Comparison of ENCODE assay signal across 27 mouse cellular contexts in the genomic region with DNA sequence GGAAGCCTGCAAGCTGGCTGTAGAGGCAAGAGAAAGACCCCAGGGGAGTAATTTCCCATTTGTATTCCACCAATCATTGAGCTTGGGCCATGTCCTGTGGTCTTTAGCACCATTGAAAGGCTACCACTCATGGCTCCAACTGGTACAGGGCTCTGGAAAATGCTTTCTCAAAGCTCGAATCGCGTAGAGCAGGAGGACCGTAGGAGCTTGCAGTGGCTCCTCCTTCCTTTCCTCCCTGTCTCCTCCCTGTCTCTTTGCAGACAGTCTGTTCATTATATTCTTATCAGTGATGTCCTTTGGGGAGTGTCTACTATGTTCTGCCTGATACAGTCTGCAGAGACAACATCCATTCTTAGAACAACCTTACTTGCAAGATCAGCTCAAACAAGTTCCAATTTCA. TPM values are rescaled to one million over a fixed set of nuclear protein-coding genes. Genes with fewer than 3 reads are reported as not detected.
"Had no signal": no experiment of that assay in that cellular context is flagged by ENCODE, and none has a peak within 500 bp of the region (broad histone marks: within the 10 kb centered on the region; RNA-seq: fewer than 3 reads in every experiment).

No protein-coding gene starts in this region.

- H3K9ac ChIP-seq: heart, embryonic 13.5 days; heart, embryonic 15.5 days; hindbrain, embryonic 12.5 days; hindbrain, embryonic 14.5 days; intestine, embryonic 15.5 days; limb, embryonic 12.5 days had no signal

- H3K36me3 ChIP-seq: heart, embryonic 15.5 days; hindbrain, embryonic 10.5 days; hindbrain, embryonic 12.5 days; intestine, embryonic 15.5 days had no signal

- H3K4me2 ChIP-seq: heart, embryonic 13.5 days; heart, embryonic 15.5 days; hindbrain, embryonic 12.5 days; hindbrain, embryonic 14.5 days; intestine, embryonic 15.5 days; limb, embryonic 12.5 days; liver, embryonic 11.5 days had no signal

- H3K4me3 ChIP-seq: gastrocnemius, adult 2 months; heart, embryonic 10.5 days; heart, embryonic 13.5 days; heart, embryonic 15.5 days; hindbrain, embryonic 10.5 days; hindbrain, embryonic 12.5 days; intestine, embryonic 15.5 days; left cerebral cortex, adult 2 months; limb, embryonic 10.5 days; limb, embryonic 12.5 days had no signal

- H3K27me3 ChIP-seq: heart, embryonic 13.5 days; heart, embryonic 15.5 days; hindbrain, embryonic 12.5 days; intestine, embryonic 15.5 days; limb, embryonic 12.5 days had no signal

- H3K27ac ChIP-seq: gastrocnemius, adult 2 months; heart, embryonic 10.5 days; heart, embryonic 13.5 days; heart, embryonic 15.5 days; hindbrain, embryonic 10.5 days; hindbrain, embryonic 12.5 days; hindbrain, embryonic 14.5 days; intestine, embryonic 15.5 days; left cerebral cortex, adult 2 months; limb, embryonic 12.5 days had no signal

- DNase-seq: gastrocnemius, adult 2 months; gastrocnemius, postnatal 10 days; gastrocnemius, postnatal 25 days; heart, adult 18-20 months; heart, postnatal 14 days; heart, postnatal 4 days; kidney, adult 18-20 months; kidney, adult 8-10 months; kidney, postnatal 10 days; kidney, postnatal 25 days; kidney, postnatal 4 days; liver had no signal

- H3K9me3 ChIP-seq: heart, embryonic 10.5 days; heart, embryonic 15.5 days; hindbrain, embryonic 10.5 days; hindbrain, embryonic 12.5 days; intestine, embryonic 15.5 days; limb, embryonic 10.5 days; limb, embryonic 12.5 days had no signal

- ATAC-seq: hindbrain, embryonic 16.5 days; inflammation-experienced regulatory T-cells, adult 6 months; intestine, embryonic 15.5 days; intestine, postnatal 0 days had no signal

RNA-seq across cellular contexts. Expression of a gene that starts 18.7 kb away (rescaled TPM):
- total RNA-seq: granulocyte monocyte progenitor cell, adult 5-6 weeks had no signal
- polyA plus RNA-seq: inflammation-experienced regulatory T-cells, adult 6 months had no signal
